Mouse (Mus musculus): Measurements from ENCODE around the gene Gatad2a. TPM values are rescaled to one million over a fixed set of nuclear protein-coding genes. Genes with fewer than 3 reads are reported as not detected.
"Not testable (repeated sequence)": the region's sequence is repeated elsewhere in the genome, so short reads cannot be mapped to it uniquely, and the experiment has no call there.

The Gatad2a gene
- polyA plus RNA-seq, 1 experiment from 2014 or later = 78.8 TPM

DNA sequence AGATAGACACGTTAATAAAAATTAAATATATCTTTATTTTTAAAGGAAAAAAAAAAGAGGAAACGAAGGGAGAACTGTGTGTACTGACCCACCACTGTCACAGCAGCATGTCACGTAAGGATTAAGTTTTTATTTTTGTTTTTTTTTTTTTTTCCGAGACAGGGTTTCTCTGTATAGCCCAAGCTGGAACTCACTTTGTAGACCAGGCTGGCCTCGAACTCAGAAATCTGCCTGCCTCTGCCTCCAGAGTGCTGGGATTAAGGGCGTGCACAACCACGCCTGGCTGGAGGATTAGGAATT, 5.7 kb upstream of the Gatad2a start:
- not testable (repeated sequence) for H3K4me1 ChIP-seq (ENCODE audit: control insufficient read depth, insufficient read depth, low read length); H3K4me2 ChIP-seq (ENCODE audit: low read depth, low read length); H3K9me3 ChIP-seq (replicated peaks; ENCODE audit: control insufficient read depth, low read length); H3K27ac ChIP-seq (replicated peaks; ENCODE audit: low read depth, low read length); H3K9ac ChIP-seq (replicated peaks; ENCODE audit: low read length); H3K27me3 ChIP-seq (ENCODE audit: control insufficient read depth, insufficient read depth, low read length); ATAC-seq (replicated peaks; ENCODE audit: insufficient number of reproducible peaks, low FRiP score, low TSS enrichment, low read depth); DNase-seq (ENCODE audit: low spot score); H3K4me3 ChIP-seq (ENCODE audit: low read depth, low read length); H3K36me3 ChIP-seq (replicated peaks; ENCODE audit: control insufficient read depth, insufficient read depth, low read depth, low read length)
- WGBS = 39% methylated on average over 7 of the region's 7 CpGs

DNA sequence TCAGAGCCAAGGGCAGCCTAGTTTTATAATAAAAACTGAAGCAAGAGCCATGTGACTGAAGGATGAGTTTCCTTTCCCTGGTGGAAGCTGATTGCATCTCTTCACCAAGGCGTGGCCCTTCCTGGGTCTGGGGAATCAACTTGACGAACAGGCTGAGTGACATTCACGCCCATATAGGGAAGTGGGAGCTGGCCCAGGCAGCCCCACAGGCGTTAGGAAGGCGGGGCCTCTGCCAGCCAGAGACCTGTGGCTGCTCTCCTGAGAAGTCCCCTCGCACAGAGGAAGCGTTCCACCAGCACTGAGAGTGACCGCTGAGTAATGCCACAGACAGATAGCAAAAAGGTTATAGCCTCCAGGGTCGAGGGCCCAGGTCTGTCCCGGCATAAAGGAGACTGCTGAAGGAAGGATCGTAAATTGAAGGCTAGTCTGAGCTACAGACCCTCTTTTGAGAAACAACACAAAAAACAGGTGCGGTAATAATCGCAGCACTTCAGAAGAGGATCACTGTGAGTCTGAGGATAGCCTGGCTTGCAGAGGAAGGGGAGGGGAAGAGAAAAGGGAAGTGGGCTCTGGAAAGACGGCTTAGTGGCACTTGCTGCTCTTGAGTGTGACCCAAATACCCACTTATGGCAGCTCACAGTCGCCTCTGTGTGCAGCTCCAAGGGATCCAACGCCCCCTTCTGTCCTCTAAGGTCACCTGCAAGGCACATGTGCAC, 5.2 kb upstream of the Gatad2a start:
- H3K27ac ChIP-seq (replicated peaks; ENCODE audit: low read depth, low read length) = no peak overlapping the region
- no peak overlapping the region for H3K9ac ChIP-seq (replicated peaks; ENCODE audit: low read length)
- no peak overlapping the region for H3K4me2 ChIP-seq (ENCODE audit: low read depth, low read length)
- no peak overlapping the region for H3K4me3 ChIP-seq (ENCODE audit: low read depth, low read length)
- WGBS = 2% methylated on average over 16 of the region's 16 CpGs
- H3K4me1 ChIP-seq (ENCODE audit: control insufficient read depth, insufficient read depth, low read length) = no peaks in the 10 kb centered on the region
- no peaks in the 10 kb centered on the region for H3K27me3 ChIP-seq (ENCODE audit: control insufficient read depth, insufficient read depth, low read length)
- ATAC-seq (replicated peaks; ENCODE audit: insufficient number of reproducible peaks, low FRiP score, low TSS enrichment, low read depth) (no peak), DNase-seq (ENCODE audit: low spot score) (peak; percentile 62)
- H3K36me3 ChIP-seq (replicated peaks; ENCODE audit: control insufficient read depth, insufficient read depth, low read depth, low read length) = no peaks in the 10 kb centered on the region
- H3K9me3 ChIP-seq (replicated peaks; ENCODE audit: control insufficient read depth, low read length) = no peaks in the 10 kb centered on the region

- no peak for DNase-seq (ENCODE audit: low spot score)
- no peak for ATAC-seq (replicated peaks; ENCODE audit: insufficient number of reproducible peaks, low FRiP score, low TSS enrichment, low read depth)
- Histone ChIP-seq H3K4me3 (ENCODE audit: low read depth, low read length) (no peak overlapping the region), H3K27ac (replicated peaks; ENCODE audit: low read depth, low read length) (no peak overlapping the region), H3K9ac (replicated peaks; ENCODE audit: low read length) (no peak overlapping the region), H3K36me3 (replicated peaks; ENCODE audit: control insufficient read depth, insufficient read depth, low read depth, low read length) (no peaks in the 10 kb centered on the region), H3K27me3 (ENCODE audit: control insufficient read depth, insufficient read depth, low read length) (no peaks in the 10 kb centered on the region), H3K9me3 (replicated peaks; ENCODE audit: control insufficient read depth, low read length) (no peaks in the 10 kb centered on the region), H3K4me1 (ENCODE audit: control insufficient read depth, insufficient read depth, low read length) (no peaks in the 10 kb centered on the region), H3K4me2 (ENCODE audit: low read depth, low read length) (no peak overlapping the region)
- WGBS = 85% methylated on average over 2 of the region's 2 CpGs
These were observed 4.0 kb upstream of the Gatad2a start for GRCm38 (mm10) chr8:70000226-70000625.

DNA sequence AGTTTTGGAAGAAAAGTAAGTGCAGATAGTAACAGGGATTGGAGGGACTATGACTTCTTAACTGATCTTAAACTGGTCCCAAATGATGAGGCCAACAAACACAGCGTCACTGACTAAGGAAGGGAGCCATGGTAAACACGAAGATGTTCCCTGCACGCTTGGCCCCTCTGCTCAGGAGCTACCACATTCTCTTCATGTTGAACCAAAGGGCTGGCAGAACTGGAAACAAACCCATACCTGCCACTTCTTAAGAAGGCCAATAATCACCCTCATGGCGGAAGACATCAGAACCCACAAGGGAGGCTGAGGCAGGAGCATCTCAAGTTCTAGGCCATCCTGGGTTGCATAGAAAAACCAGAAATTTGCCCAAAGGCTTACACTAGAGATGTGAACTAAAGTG, 3.1 kb upstream of the Gatad2a start:
- DNase-seq (ENCODE audit: low spot score) (no peak), ATAC-seq (replicated peaks; ENCODE audit: insufficient number of reproducible peaks, low FRiP score, low TSS enrichment, low read depth) (no peak)
- Histone ChIP-seq H3K36me3 (replicated peaks; ENCODE audit: control insufficient read depth, insufficient read depth, low read depth, low read length) (no peaks in the 10 kb centered on the region), H3K4me3 (ENCODE audit: low read depth, low read length) (no peak overlapping the region), H3K27me3 (ENCODE audit: control insufficient read depth, insufficient read depth, low read length) (no peaks in the 10 kb centered on the region), H3K4me1 (ENCODE audit: control insufficient read depth, insufficient read depth, low read length) (no peaks in the 10 kb centered on the region), H3K27ac (replicated peaks; ENCODE audit: low read depth, low read length) (no peak overlapping the region), H3K9me3 (replicated peaks; ENCODE audit: control insufficient read depth, low read length) (no peaks in the 10 kb centered on the region), H3K9ac (replicated peaks; ENCODE audit: low read length) (no peak overlapping the region), H3K4me2 (ENCODE audit: low read depth, low read length) (no peak overlapping the region)
- 89% methylated on average over 4 of the region's 4 CpGs for whole genome bisulfite sequencing

- ATAC-seq (replicated peaks; ENCODE audit: insufficient number of reproducible peaks, low FRiP score, low TSS enrichment, low read depth) (no peak), DNase-seq (ENCODE audit: low spot score) (no peak)
- Histone ChIP-seq H3K4me2 (ENCODE audit: low read depth, low read length) (no peak overlapping the region), H3K9me3 (replicated peaks; ENCODE audit: control insufficient read depth, low read length) (no peaks in the 10 kb centered on the region), H3K9ac (replicated peaks; ENCODE audit: low read length) (no peak overlapping the region), H3K4me3 (ENCODE audit: low read depth, low read length) (no peak overlapping the region), H3K4me1 (ENCODE audit: control insufficient read depth, insufficient read depth, low read length) (no peaks in the 10 kb centered on the region), H3K27me3 (ENCODE audit: control insufficient read depth, insufficient read depth, low read length) (no peaks in the 10 kb centered on the region), H3K36me3 (replicated peaks; ENCODE audit: control insufficient read depth, insufficient read depth, low read depth, low read length) (no peaks in the 10 kb centered on the region), H3K27ac (replicated peaks; ENCODE audit: low read depth, low read length) (no peak overlapping the region)
- 87% methylated on average over 3 of the region's 3 CpGs for WGBS
These were observed 2.5 kb upstream of the Gatad2a start for GRCm38 (mm10) chr8:69998706-69999105.

GRCm38 (mm10) chr8:69996589-69997285, 553 bp upstream of the Gatad2a start:
- H3K9ac ChIP-seq (replicated peaks; ENCODE audit: low read length) = peak overlapping the region; percentile 67
- H3K27ac ChIP-seq (replicated peaks; ENCODE audit: low read depth, low read length) = peak overlapping the region; percentile 42; the same call in 1 of the 2 replicates
- H3K4me3 ChIP-seq (ENCODE audit: low read depth, low read length) = peak overlapping the region; percentile 89
- 3% methylated on average over 34 of the region's 35 CpGs for WGBS
- no peaks in the 10 kb centered on the region for H3K27me3 ChIP-seq (ENCODE audit: control insufficient read depth, insufficient read depth, low read length)
- DNase-seq (ENCODE audit: low spot score) = no peak
- H3K4me2 ChIP-seq (ENCODE audit: low read depth, low read length) = peak overlapping the region; percentile 58
- H3K36me3 ChIP-seq (replicated peaks; ENCODE audit: control insufficient read depth, insufficient read depth, low read depth, low read length) = no peaks in the 10 kb centered on the region
- no peaks in the 10 kb centered on the region for H3K9me3 ChIP-seq (replicated peaks; ENCODE audit: control insufficient read depth, low read length)
- no peaks in the 10 kb centered on the region for H3K4me1 ChIP-seq (ENCODE audit: control insufficient read depth, insufficient read depth, low read length)
- no peak for ATAC-seq (replicated peaks; ENCODE audit: insufficient number of reproducible peaks, low FRiP score, low TSS enrichment, low read depth)

DNA sequence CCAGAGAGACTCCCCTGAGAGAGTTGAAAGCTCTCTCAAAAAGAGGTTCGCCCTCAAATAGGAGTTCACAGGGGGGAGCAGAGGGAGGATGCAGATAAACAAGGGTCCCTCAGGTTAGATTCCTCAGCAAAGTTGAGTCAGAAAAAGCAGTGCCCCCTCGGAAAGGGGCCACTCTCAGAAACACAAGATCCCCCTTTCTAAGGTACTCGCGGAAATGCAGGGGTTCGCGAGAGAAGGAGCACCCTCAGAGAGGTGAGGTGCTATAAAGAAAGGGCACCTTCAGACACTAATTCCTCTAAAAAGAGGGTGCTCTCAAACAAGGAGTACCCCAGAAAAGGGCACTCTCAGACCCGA, 785 bp downstream of the Gatad2a start:
- 0% methylated on average over 7 of the region's 7 CpGs for WGBS
- H3K4me1 ChIP-seq (ENCODE audit: control insufficient read depth, insufficient read depth, low read length) = no peaks in the 10 kb centered on the region
- DNase-seq (ENCODE audit: low spot score) (no peak), ATAC-seq (replicated peaks; ENCODE audit: insufficient number of reproducible peaks, low FRiP score, low TSS enrichment, low read depth) (no peak)
- H3K27ac ChIP-seq (replicated peaks; ENCODE audit: low read depth, low read length) = peak overlapping the region; percentile 76
- no peaks in the 10 kb centered on the region for H3K36me3 ChIP-seq (replicated peaks; ENCODE audit: control insufficient read depth, insufficient read depth, low read depth, low read length)
- H3K27me3 ChIP-seq (ENCODE audit: control insufficient read depth, insufficient read depth, low read length) = no peaks in the 10 kb centered on the region
- peak overlapping the region; percentile 70 for H3K9ac ChIP-seq (replicated peaks; ENCODE audit: low read length)
- H3K4me3 ChIP-seq (ENCODE audit: low read depth, low read length) = peak overlapping the region; percentile 89
- no peaks in the 10 kb centered on the region for H3K9me3 ChIP-seq (replicated peaks; ENCODE audit: control insufficient read depth, low read length)
- peak overlapping the region; percentile 82 for H3K4me2 ChIP-seq (ENCODE audit: low read depth, low read length)

GRCm38 (mm10) chr8:69988936-69989335, 7.2 kb downstream of the Gatad2a start:
- DNase-seq (ENCODE audit: low spot score); H3K9ac ChIP-seq (replicated peaks; ENCODE audit: low read length): not testable (repeated sequence)

More at GRCm38 (mm10) chr8:69988936-69989335, 7.2 kb downstream of the Gatad2a start:
- not testable (repeated sequence) for H3K4me3 ChIP-seq (ENCODE audit: low read depth, low read length); H3K27ac ChIP-seq (replicated peaks; ENCODE audit: low read depth, low read length); H3K36me3 ChIP-seq (replicated peaks; ENCODE audit: control insufficient read depth, insufficient read depth, low read depth, low read length); ATAC-seq (replicated peaks; ENCODE audit: insufficient number of reproducible peaks, low FRiP score, low TSS enrichment, low read depth); H3K4me2 ChIP-seq (ENCODE audit: low read depth, low read length); H3K4me1 ChIP-seq (ENCODE audit: control insufficient read depth, insufficient read depth, low read length); H3K9me3 ChIP-seq (replicated peaks; ENCODE audit: control insufficient read depth, low read length); H3K27me3 ChIP-seq (ENCODE audit: control insufficient read depth, insufficient read depth, low read length)
- WGBS = 83% methylated on average over 7 of the region's 7 CpGs

All from embryonic facial prominence, embryonic 11.5 days (tissue).